Mouse (Mus musculus): ENCODE results near the gene Mapk8ip2. TPM values are rescaled to one million over a fixed set of nuclear protein-coding genes. Genes with fewer than 3 reads are reported as not detected.

Mapk8ip2 gene
- total and polyA plus RNA-seq, 3 experiments, result 0.01 to 0.04 TPM; not detected in 1

- Histone ChIP-seq H3K36me3 (ENCODE audit: control insufficient read depth in 1 of 2, insufficient read depth in 2 of 2, low read length in 2 of 2) (no peaks in the 10 kb centered on the region), H3K27me3 (ENCODE audit: control insufficient read depth in 1 of 2, insufficient read depth in 2 of 2, low read length in 2 of 2) (peaks cover 2 to 4% of the 10 kb centered on the region in 2 experiments; a peak in 2 of 4 replicates), H3K9me3 (replicated peaks; ENCODE audit: insufficient read depth, low read length) (no peaks in the 10 kb centered on the region), H3K4me1 (ENCODE audit: control insufficient read depth in 1 of 2, insufficient read depth in 2 of 2, low read length in 2 of 2) (no peaks in the 10 kb centered on the region), H3K27ac (ENCODE audit: control insufficient read depth, low read depth, low read length) (no peak overlapping the region), H3K4me3 (ENCODE audit: control insufficient read depth in 1 of 2, insufficient read depth in 1 of 2, low read depth in 2 of 2, low read length in 2 of 2) (no peak overlapping the region), H3K79me2 (ENCODE audit: control insufficient read depth, insufficient read depth, low read length, poor library complexity) (no peaks in the 10 kb centered on the region), H3K9ac (ENCODE audit: control insufficient read depth, low read depth, low read length, poor library complexity, severe bottlenecking) (no peak overlapping the region)
- no peak for DNase-seq (ENCODE audit: low read depth, low spot score)
- TF ChIP-seq JUND (IDR thresholded peaks at IDR 0.05; ENCODE audit: low read depth, low read length) (no peak), RAD21 (IDR thresholded peaks at IDR 0.05; ENCODE audit: low read depth, low read length) (no peak), E2F4 (IDR thresholded peaks at IDR 0.05; ENCODE audit: borderline replicate concordance, low read depth, low read length) (no peak), SIN3A (IDR thresholded peaks at IDR 0.05; ENCODE audit: low read length) (no peak), ZMIZ1 (IDR thresholded peaks at IDR 0.05; ENCODE audit: low read depth, low read length) (no peak)
These were observed 35.0 kb downstream of the Mapk8ip2 start for GRCm38 (mm10) chr15:89488611-89489117.

- no peak overlapping the region for H3K27ac ChIP-seq (ENCODE audit: control insufficient read depth, low read depth, low read length)
- no peaks in the 10 kb centered on the region for H3K9me3 ChIP-seq (replicated peaks; ENCODE audit: insufficient read depth, low read length)
- TF ChIP-seq NELFE (IDR thresholded peaks at IDR 0.05; ENCODE audit: low read depth, low read length), result no peak
- TF ChIP-seq POLR2A (IDR thresholded peaks at IDR 0.05; ENCODE audit: control insufficient read depth in 1 of 2, insufficient read depth in 1 of 2, low read depth in 1 of 2, low read length in 2 of 2, poor library complexity in 1 of 2), result no peak
- no peak for TF ChIP-seq MXI1 (IDR thresholded peaks at IDR 0.05; ENCODE audit: low read depth, low read length)
- peak; percentile 74 for TF ChIP-seq SMC3 (IDR thresholded peaks at IDR 0.05; ENCODE audit: low read depth, low read length)
- TF ChIP-seq GATA1 (IDR thresholded peaks at IDR 0.05; ENCODE audit: low read depth, low read length), result no peak
- TF ChIP-seq NRF1 (IDR thresholded peaks at IDR 0.05; ENCODE audit: insufficient read depth, low read depth, low read length, poor library complexity, severe bottlenecking), result no peak
- no peak for TF ChIP-seq MYB (IDR thresholded peaks at IDR 0.05; ENCODE audit: low read depth, low read length)
- TF ChIP-seq USF1 (IDR thresholded peaks at IDR 0.05; ENCODE audit: low read depth, low read length), result no peak
- no peak for TF ChIP-seq SIN3A (IDR thresholded peaks at IDR 0.05; ENCODE audit: low read length)
- TF ChIP-seq TBP (IDR thresholded peaks at IDR 0.05; ENCODE audit: low read depth, low read length), result 0 out of 2 replicates have a peak, but pooled peaks have one; percentile 18
- TF ChIP-seq JUND (IDR thresholded peaks at IDR 0.05; ENCODE audit: low read depth, low read length), result no peak
- TF ChIP-seq RAD21 (IDR thresholded peaks at IDR 0.05; ENCODE audit: low read depth, low read length), result peak; percentile 77
- peak; percentile 70 to 80 (median 74) for TF ChIP-seq CTCF (IDR thresholded peaks at IDR 0.05 in 2 of 3, conservative IDR thresholded peaks at IDR 0.05 in 1 of 3; ENCODE audit: control insufficient read depth in 1 of 3, insufficient read depth in 1 of 3, low read depth in 2 of 3, low read length in 3 of 3, poor library complexity in 1 of 3, severe bottlenecking in 1 of 3)
- TF ChIP-seq ZC3H11A (IDR thresholded peaks at IDR 0.05; ENCODE audit: low read depth, low read length), result peak; percentile 71
- TF ChIP-seq RCOR1 (IDR thresholded peaks at IDR 0.05; ENCODE audit: low read depth, low read length), result no peak
- no peak for TF ChIP-seq MAZ (IDR thresholded peaks at IDR 0.05; ENCODE audit: low read depth, low read length)
- no peak for TF ChIP-seq MEF2A (IDR thresholded peaks at IDR 0.05; ENCODE audit: extremely low read depth, insufficient replicate concordance, low read depth, low read length, poor library complexity, severe bottlenecking)
- no peak for TF ChIP-seq MAFK (IDR thresholded peaks at IDR 0.05; ENCODE audit: borderline replicate concordance, low read depth, low read length)
- peak; percentile 62 for DNase-seq (ENCODE audit: low read depth, low spot score)
- peaks cover 0 to 6% of the 10 kb centered on the region in 2 experiments; a peak in 2 of 4 replicates for H3K36me3 ChIP-seq (ENCODE audit: control insufficient read depth in 1 of 2, insufficient read depth in 2 of 2, low read length in 2 of 2)
- peaks cover 3 to 14% of the 10 kb centered on the region in 2 experiments; a peak in 3 of 4 replicates for H3K4me1 ChIP-seq (ENCODE audit: control insufficient read depth in 1 of 2, insufficient read depth in 2 of 2, low read length in 2 of 2)
- H3K4me3 ChIP-seq (ENCODE audit: control insufficient read depth in 1 of 2, insufficient read depth in 1 of 2, low read depth in 2 of 2, low read length in 2 of 2), result no peak overlapping the region
- H3K27me3 ChIP-seq (ENCODE audit: control insufficient read depth in 1 of 2, insufficient read depth in 2 of 2, low read length in 2 of 2), result peaks cover 0 to 1% of the 10 kb centered on the region in 2 experiments; a peak in 2 of 4 replicates
- H3K9ac ChIP-seq (ENCODE audit: control insufficient read depth, low read depth, low read length, poor library complexity, severe bottlenecking), result no peak overlapping the region
- H3K79me2 ChIP-seq (ENCODE audit: control insufficient read depth, insufficient read depth, low read length, poor library complexity), result peaks cover 6% of the 10 kb centered on the region
These were observed 41.3 kb downstream of the Mapk8ip2 start for GRCm38 (mm10) chr15:89494970-89495369.
